Mouse (Mus musculus): ENCODE data around the gene Gm9803. TPM values are rescaled to one million over a fixed set of nuclear protein-coding genes. Genes with fewer than 3 reads are reported as not detected.

The Gm9803 gene
- polyA plus RNA-seq, 1 experiment: 44.3 TPM

DNA sequence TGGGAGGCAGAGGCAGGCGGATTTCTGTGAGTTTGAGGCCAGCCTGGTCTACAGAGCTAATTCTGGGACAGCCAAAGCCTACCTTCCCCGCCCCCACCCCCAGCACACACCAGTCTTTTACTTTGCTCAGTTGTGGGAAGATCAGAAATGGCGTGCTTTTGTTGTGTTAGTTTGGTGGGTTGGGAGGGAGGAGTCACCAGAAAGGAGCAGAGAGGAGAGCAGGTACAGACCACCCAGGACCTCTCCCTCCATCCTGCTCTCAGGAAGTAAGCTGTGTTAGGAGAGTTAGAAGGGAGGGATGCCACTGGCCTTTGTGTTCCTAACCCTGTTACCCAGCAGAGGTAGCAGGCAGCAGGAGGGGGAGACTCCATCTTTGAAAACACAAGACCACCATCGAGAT lies 16.8 kb upstream of the Gm9803 start:
- Histone ChIP-seq H3K4me1 (ENCODE audit: control insufficient read depth, insufficient read depth, low read length) (no peaks in the 10 kb centered on the region), H3K4me3 (replicated peaks; ENCODE audit: extremely low read depth, low read depth, low read length) (no peak overlapping the region)
- no peak for DNase-seq
- 62% methylated on average over 4 of the region's 4 CpGs for WGBS
- TF ChIP-seq POLR2A (IDR thresholded peaks at IDR 0.05; ENCODE audit: borderline replicate concordance, extremely low read depth, low read depth, low read length): no peak

DNA sequence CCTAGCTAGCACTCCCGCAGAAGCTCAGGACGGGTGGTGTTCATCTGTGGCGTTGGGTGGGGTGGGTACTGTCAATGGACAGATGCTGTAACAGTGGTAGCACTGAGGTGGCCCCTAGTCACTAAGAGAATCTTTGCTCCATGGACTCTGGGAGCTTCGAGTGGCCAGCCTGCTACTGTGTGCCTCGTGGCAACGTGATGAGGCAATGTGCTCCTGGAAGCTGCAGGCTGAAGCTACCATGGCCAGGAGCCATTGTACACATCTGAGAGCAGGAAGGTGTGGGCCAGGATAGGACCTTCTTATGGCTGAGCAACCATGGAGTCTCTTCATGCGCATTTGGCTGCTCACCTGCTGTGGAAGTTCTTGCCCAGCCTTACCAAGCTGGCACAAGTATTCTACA lies 14.7 kb upstream of the Gm9803 start:
- no peak overlapping the region for H3K4me3 ChIP-seq (replicated peaks; ENCODE audit: extremely low read depth, low read depth, low read length)
- DNase-seq: no peak
- no peaks in the 10 kb centered on the region for H3K4me1 ChIP-seq (ENCODE audit: control insufficient read depth, insufficient read depth, low read length)
- WGBS: 90% methylated on average over 7 of the region's 7 CpGs
- TF ChIP-seq POLR2A (IDR thresholded peaks at IDR 0.05; ENCODE audit: borderline replicate concordance, extremely low read depth, low read depth, low read length) (no peak), CTCF (IDR thresholded peaks at IDR 0.05; ENCODE audit: insufficient read depth, low read length) (no peak)

DNA sequence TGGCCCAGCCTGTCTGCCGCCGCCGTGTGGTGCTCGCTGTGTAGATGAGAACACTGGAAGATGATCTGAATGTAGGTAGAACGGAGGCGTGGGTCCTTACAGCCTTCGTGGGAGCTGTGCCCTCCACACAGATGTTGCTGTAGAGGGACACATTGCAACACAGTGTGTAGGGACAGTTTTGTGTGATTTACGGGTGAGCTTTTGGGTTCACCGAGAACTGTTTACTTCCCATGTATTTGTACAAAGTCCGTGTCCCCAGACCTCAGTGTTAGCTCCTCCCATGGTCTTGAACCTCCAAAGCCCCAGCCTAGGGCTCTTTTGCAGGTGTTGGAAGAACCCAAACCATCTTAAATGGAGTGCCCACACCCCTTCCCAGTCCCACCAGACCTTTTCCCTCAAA lies 10.9 kb upstream of the Gm9803 start:
- WGBS: 91% methylated on average over 10 of the region's 10 CpGs
- no peaks in the 10 kb centered on the region; the same call in 1 of the 2 replicates for H3K4me1 ChIP-seq (ENCODE audit: control insufficient read depth, insufficient read depth, low read length)
- TF ChIP-seq POLR2A (IDR thresholded peaks at IDR 0.05; ENCODE audit: borderline replicate concordance, extremely low read depth, low read depth, low read length) (no peak), CTCF (IDR thresholded peaks at IDR 0.05; ENCODE audit: insufficient read depth, low read length) (no peak)

DNA sequence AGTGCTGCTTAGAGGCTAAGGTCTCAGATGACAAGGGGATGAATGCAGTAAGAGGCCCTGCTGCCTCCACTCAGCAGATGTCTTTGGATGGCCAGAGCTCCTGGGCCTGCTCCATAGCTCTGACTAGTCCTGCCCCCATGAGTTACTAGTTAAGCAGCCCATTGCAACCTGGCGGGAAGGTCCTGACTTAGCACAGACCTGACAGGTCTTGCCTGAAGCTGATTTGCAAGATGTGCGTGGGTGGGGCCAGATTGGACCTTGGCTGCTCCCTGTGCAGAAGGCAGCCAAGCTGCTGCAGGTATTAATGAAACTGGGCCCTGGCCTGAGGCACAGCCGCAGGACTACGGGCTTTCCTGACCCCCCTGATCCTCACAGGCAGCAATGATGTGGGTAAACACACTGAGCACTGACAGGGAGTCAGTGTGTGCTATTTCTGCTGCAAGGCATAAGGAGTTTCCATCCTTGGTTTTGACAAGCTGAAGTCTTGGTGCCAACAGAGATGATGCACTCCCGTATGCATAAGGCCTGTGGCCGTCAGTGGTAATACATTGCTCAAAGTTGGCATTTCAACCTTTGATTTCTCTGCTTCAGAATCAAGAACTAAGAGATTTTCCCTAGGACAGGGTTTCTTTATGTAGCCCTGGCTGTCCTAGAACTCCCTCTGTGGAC lies 6.8 kb upstream of the Gm9803 start:
- WGBS: 59% methylated on average over 6 of the region's 6 CpGs
- TF ChIP-seq POLR2A (IDR thresholded peaks at IDR 0.05; ENCODE audit: borderline replicate concordance, extremely low read depth, low read depth, low read length) (no peak), CTCF (IDR thresholded peaks at IDR 0.05; ENCODE audit: insufficient read depth, low read length) (no peak)
- Histone ChIP-seq H3K4me3 (replicated peaks; ENCODE audit: extremely low read depth, low read depth, low read length) (no peak overlapping the region), H3K4me1 (ENCODE audit: control insufficient read depth, insufficient read depth, low read length) (no peaks in the 10 kb centered on the region; the same call in 1 of the 2 replicates)
- no peak for DNase-seq

More for the DNA sequence above, 10.9 kb upstream of the Gm9803 start:
- H3K4me3 ChIP-seq (replicated peaks; ENCODE audit: extremely low read depth, low read depth, low read length): no peak overlapping the region
- DNase-seq: no peak

DNA sequence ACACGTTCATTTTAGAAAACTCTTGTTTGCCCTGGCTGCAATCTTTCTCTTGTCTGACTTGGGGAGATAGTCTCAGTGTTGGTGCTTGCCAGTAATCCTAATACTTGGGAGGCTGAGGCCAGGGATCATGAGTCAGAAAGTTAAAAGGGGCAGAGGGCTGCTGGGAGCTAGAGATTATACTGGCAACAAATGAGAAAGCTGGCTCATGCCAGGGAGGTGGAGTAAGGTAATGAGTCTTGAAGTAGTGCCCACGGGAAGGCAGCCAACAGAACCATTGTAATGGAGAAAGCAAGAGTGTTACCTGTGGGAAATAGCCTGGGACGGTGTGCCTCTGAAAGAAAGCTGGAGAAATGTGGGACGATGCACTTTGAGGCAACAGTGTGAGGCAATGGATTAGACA lies 6.0 kb upstream of the Gm9803 start:
- Histone ChIP-seq H3K4me3 (replicated peaks; ENCODE audit: extremely low read depth, low read depth, low read length) (no peak overlapping the region), H3K4me1 (ENCODE audit: control insufficient read depth, insufficient read depth, low read length) (no peaks in the 10 kb centered on the region; the same call in 1 of the 2 replicates)
- peak; percentile 67 for DNase-seq
- WGBS: 46% methylated on average over 4 of the region's 4 CpGs
- TF ChIP-seq POLR2A (IDR thresholded peaks at IDR 0.05; ENCODE audit: borderline replicate concordance, extremely low read depth, low read depth, low read length): no peak
- TF ChIP-seq CTCF (IDR thresholded peaks at IDR 0.05; ENCODE audit: insufficient read depth, low read length): no peak

DNA sequence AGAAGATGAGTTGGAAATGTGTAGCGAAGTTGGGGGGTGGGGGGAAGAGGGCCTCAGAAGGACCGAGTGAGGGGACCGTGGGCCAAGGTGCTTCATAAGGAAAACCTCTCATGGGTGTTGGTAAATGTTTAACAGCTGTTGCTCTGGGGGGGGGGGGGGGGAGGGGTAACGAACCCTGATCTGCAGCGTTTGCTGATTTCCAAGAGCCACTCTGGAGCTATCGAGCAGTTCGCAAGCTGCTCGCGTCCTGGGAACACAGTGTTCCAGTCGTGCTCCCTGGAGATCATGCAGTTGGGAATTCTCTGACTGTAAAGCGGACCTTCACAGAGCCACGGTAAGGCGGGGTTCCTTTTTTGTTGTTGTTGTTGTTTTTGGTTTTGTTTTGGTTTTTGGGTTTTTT lies 5.5 kb upstream of the Gm9803 start:
- peak overlapping the region; percentile 55 for H3K4me3 ChIP-seq (replicated peaks; ENCODE audit: extremely low read depth, low read depth, low read length)
- peak; percentile 15 for DNase-seq
- WGBS: 48% methylated on average over 13 of the region's 13 CpGs
- no peaks in the 10 kb centered on the region; the same call in 1 of the 2 replicates for H3K4me1 ChIP-seq (ENCODE audit: control insufficient read depth, insufficient read depth, low read length)
- TF ChIP-seq POLR2A (IDR thresholded peaks at IDR 0.05; ENCODE audit: borderline replicate concordance, extremely low read depth, low read depth, low read length) (peak; percentile 73; the same call in 1 of the 2 replicates), CTCF (IDR thresholded peaks at IDR 0.05; ENCODE audit: insufficient read depth, low read length) (no peak)

- Histone ChIP-seq H3K4me1 (ENCODE audit: control insufficient read depth, insufficient read depth, low read length) (no peaks in the 10 kb centered on the region; the same call in 1 of the 2 replicates), H3K4me3 (replicated peaks; ENCODE audit: extremely low read depth, low read depth, low read length) (no peak overlapping the region)
- no peak for TF ChIP-seq CTCF (IDR thresholded peaks at IDR 0.05; ENCODE audit: insufficient read depth, low read length)
- TF ChIP-seq POLR2A (IDR thresholded peaks at IDR 0.05; ENCODE audit: borderline replicate concordance, extremely low read depth, low read depth, low read length): no peak
- 85% methylated on average over 2 of the region's 2 CpGs for WGBS
- no peak for DNase-seq
These were observed 3.9 kb upstream of the Gm9803 start for GRCm38 (mm10) chr10:43519977-43520376.

- Histone ChIP-seq H3K4me1 (ENCODE audit: control insufficient read depth, insufficient read depth, low read length) (no peaks in the 10 kb centered on the region), H3K4me3 (replicated peaks; ENCODE audit: extremely low read depth, low read depth, low read length) (no peak overlapping the region)
- 57% methylated on average over 15 of the region's 15 CpGs for WGBS
- no peak for DNase-seq
- no peak for TF ChIP-seq POLR2A (IDR thresholded peaks at IDR 0.05; ENCODE audit: borderline replicate concordance, extremely low read depth, low read depth, low read length)
- no peak for TF ChIP-seq CTCF (IDR thresholded peaks at IDR 0.05; ENCODE audit: insufficient read depth, low read length)
These were observed 3.7 kb downstream of the Gm9803 start for GRCm38 (mm10) chr10:43527283-43528269.

GRCm38 (mm10) chr10:43534382-43534781 lies 10.5 kb downstream of the Gm9803 start:
- no peaks in the 10 kb centered on the region; the same call in 1 of the 2 replicates for H3K4me1 ChIP-seq (ENCODE audit: control insufficient read depth, insufficient read depth, low read length)
- no peak for TF ChIP-seq POLR2A (IDR thresholded peaks at IDR 0.05; ENCODE audit: borderline replicate concordance, extremely low read depth, low read depth, low read length)
- no peak for TF ChIP-seq CTCF (IDR thresholded peaks at IDR 0.05; ENCODE audit: insufficient read depth, low read length)
- WGBS: 33% methylated on average over 1 of the region's 1 CpGs

More at GRCm38 (mm10) chr10:43534382-43534781, 10.5 kb downstream of the Gm9803 start:
- no peak for DNase-seq
- H3K4me3 ChIP-seq (replicated peaks; ENCODE audit: extremely low read depth, low read depth, low read length): no peak overlapping the region
